Mouse (Mus musculus): ENCODE results near the gene Anks1b. TPM values are rescaled to one million over a fixed set of nuclear protein-coding genes. Genes with fewer than 3 reads are reported as not detected.

The Anks1b gene
- 1.2 and 1.5 TPM in 2 replicates for polyA plus RNA-seq (2014; fragmentation: Nextera tagmentation; extraction: Ambion mirVana)

GRCm38 (mm10) chr10:89873146-89873950, at the start of gene Anks1b:
Gene Anks1b, plus strand, starts transcription at chr10:89873509.
- peak within 1 kb of the TSS; percentile 45 for H3K4me3 ChIP-seq (ENCODE audit: low read depth, low read length)
- WGBS: 1% methylated on average over 45 of the region's 48 CpGs
- H3K36me3 ChIP-seq (ENCODE audit: control insufficient read depth, insufficient read depth, low read length): no peaks in the 10 kb centered on the region
- ATAC-seq (ENCODE audit: insufficient number of reproducible peaks, insufficient read depth, low FRiP score, low read depth): peak; percentile 79
- H3K4me1 ChIP-seq (ENCODE audit: control insufficient read depth, insufficient read depth, low read length): peaks cover 6% of the 10 kb centered on the region; the same call in 1 of the 2 replicates
- peaks cover 5% of the 10 kb centered on the region; the same call in 1 of the 2 replicates for H3K27me3 ChIP-seq (ENCODE audit: control insufficient read depth, insufficient read depth, low read length)
- no peak within 1 kb of the TSS for H3K9ac ChIP-seq (replicated peaks; ENCODE audit: low read depth, low read length)
- H3K4me2 ChIP-seq (replicated peaks; ENCODE audit: low read depth, low read length): peak within 1 kb of the TSS; percentile 96
- H3K9me3 ChIP-seq (ENCODE audit: control insufficient read depth, low read depth, low read length): no peaks in the 10 kb centered on the region
- H3K27ac ChIP-seq (ENCODE audit: low read length): no peak within 1 kb of the TSS

DNA sequence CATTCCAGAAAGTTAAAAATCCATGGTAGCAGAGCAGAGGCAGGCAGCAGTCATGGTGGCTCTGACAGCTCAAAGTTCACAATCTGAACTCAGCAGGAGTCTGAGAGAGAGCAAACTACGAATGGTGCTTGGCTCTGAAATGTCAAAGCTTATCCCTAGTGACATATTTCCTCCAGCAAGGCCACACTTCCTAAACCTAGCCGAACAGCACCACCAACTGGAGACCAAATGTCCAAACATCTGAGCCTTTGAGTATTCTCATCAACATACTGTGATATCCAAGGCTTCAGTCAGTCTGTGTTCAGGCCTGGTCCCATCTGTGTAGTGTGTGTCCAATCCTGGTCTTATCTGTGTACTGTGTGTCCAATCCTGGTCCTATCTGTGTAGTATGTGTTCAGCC, 49.4 kb upstream of the Anks1b start:
- Histone ChIP-seq H3K36me3 (ENCODE audit: control insufficient read depth, insufficient read depth, low read length) (no peaks in the 10 kb centered on the region; the same call in 1 of the 2 replicates), H3K4me3 (ENCODE audit: low read depth, low read length) (no peak overlapping the region), H3K9ac (replicated peaks; ENCODE audit: low read depth, low read length) (no peak overlapping the region), H3K4me2 (replicated peaks; ENCODE audit: low read depth, low read length) (no peak overlapping the region), H3K27ac (ENCODE audit: low read length) (no peak overlapping the region), H3K9me3 (ENCODE audit: control insufficient read depth, low read depth, low read length) (no peaks in the 10 kb centered on the region), H3K27me3 (ENCODE audit: control insufficient read depth, insufficient read depth, low read length) (no peaks in the 10 kb centered on the region), H3K4me1 (ENCODE audit: control insufficient read depth, insufficient read depth, low read length) (no peaks in the 10 kb centered on the region)
- 35% methylated on average over 2 of the region's 2 CpGs for WGBS
- ATAC-seq (ENCODE audit: insufficient number of reproducible peaks, insufficient read depth, low FRiP score, low read depth): no peak

GRCm38 (mm10) chr10:89826896-89827295, 46.4 kb upstream of the Anks1b start:
- Histone ChIP-seq H3K4me2 (replicated peaks; ENCODE audit: low read depth, low read length) (no peak overlapping the region), H3K9ac (replicated peaks; ENCODE audit: low read depth, low read length) (no peak overlapping the region), H3K9me3 (ENCODE audit: control insufficient read depth, low read depth, low read length) (no peaks in the 10 kb centered on the region), H3K36me3 (ENCODE audit: control insufficient read depth, insufficient read depth, low read length) (no peaks in the 10 kb centered on the region; the same call in 1 of the 2 replicates), H3K4me3 (ENCODE audit: low read depth, low read length) (no peak overlapping the region), H3K4me1 (ENCODE audit: control insufficient read depth, insufficient read depth, low read length) (no peaks in the 10 kb centered on the region), H3K27ac (ENCODE audit: low read length) (no peak overlapping the region), H3K27me3 (ENCODE audit: control insufficient read depth, insufficient read depth, low read length) (no peaks in the 10 kb centered on the region)
- no peak for ATAC-seq (ENCODE audit: insufficient number of reproducible peaks, insufficient read depth, low FRiP score, low read depth)
- 62% methylated on average over 3 of the region's 3 CpGs for WGBS

GRCm38 (mm10) chr10:89832334-89832733, 41.0 kb upstream of the Anks1b start:
- no peaks in the 10 kb centered on the region for H3K36me3 ChIP-seq (ENCODE audit: control insufficient read depth, insufficient read depth, low read length)
- no peaks in the 10 kb centered on the region for H3K4me1 ChIP-seq (ENCODE audit: control insufficient read depth, insufficient read depth, low read length)
- no peak overlapping the region for H3K4me2 ChIP-seq (replicated peaks; ENCODE audit: low read depth, low read length)
- no peak overlapping the region for H3K27ac ChIP-seq (ENCODE audit: low read length)
- 63% methylated on average over 4 of the region's 4 CpGs for WGBS
- no peak overlapping the region for H3K4me3 ChIP-seq (ENCODE audit: low read depth, low read length)
- no peaks in the 10 kb centered on the region for H3K27me3 ChIP-seq (ENCODE audit: control insufficient read depth, insufficient read depth, low read length)
- no peak for ATAC-seq (ENCODE audit: insufficient number of reproducible peaks, insufficient read depth, low FRiP score, low read depth)
- no peaks in the 10 kb centered on the region for H3K9me3 ChIP-seq (ENCODE audit: control insufficient read depth, low read depth, low read length)
- no peak overlapping the region for H3K9ac ChIP-seq (replicated peaks; ENCODE audit: low read depth, low read length)

DNA sequence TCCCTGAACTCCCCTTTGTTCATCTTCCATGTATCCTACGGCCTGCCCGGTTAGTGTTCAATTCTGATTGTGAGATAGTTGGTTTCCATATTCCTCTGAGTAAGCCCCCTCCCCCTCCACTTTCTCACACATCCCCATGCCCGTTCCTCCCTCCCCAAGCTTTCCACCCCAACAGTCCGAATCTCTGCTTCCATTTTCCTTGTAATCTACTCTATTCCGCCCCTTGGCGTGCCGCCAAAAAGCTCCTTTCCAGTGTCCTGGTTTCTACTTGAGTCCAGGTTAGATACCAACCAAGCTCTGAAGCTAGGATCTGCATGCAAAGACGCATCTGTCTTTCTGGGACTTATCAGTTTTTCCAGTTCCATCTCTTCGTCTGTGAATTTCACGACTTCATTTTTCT, 40.1 kb upstream of the Anks1b start:
- Histone ChIP-seq H3K4me1 (ENCODE audit: control insufficient read depth, insufficient read depth, low read length) (no peaks in the 10 kb centered on the region), H3K9ac (replicated peaks; ENCODE audit: low read depth, low read length) (no peak overlapping the region), H3K9me3 (ENCODE audit: control insufficient read depth, low read depth, low read length) (no peaks in the 10 kb centered on the region), H3K27ac (ENCODE audit: low read length) (no peak overlapping the region), H3K4me3 (ENCODE audit: low read depth, low read length) (no peak overlapping the region), H3K4me2 (replicated peaks; ENCODE audit: low read depth, low read length) (no peak overlapping the region), H3K36me3 (ENCODE audit: control insufficient read depth, insufficient read depth, low read length) (no peaks in the 10 kb centered on the region), H3K27me3 (ENCODE audit: control insufficient read depth, insufficient read depth, low read length) (no peaks in the 10 kb centered on the region)
- 77% methylated on average over 10 of the region's 10 CpGs for WGBS
- ATAC-seq (ENCODE audit: insufficient number of reproducible peaks, insufficient read depth, low FRiP score, low read depth): no peak

DNA sequence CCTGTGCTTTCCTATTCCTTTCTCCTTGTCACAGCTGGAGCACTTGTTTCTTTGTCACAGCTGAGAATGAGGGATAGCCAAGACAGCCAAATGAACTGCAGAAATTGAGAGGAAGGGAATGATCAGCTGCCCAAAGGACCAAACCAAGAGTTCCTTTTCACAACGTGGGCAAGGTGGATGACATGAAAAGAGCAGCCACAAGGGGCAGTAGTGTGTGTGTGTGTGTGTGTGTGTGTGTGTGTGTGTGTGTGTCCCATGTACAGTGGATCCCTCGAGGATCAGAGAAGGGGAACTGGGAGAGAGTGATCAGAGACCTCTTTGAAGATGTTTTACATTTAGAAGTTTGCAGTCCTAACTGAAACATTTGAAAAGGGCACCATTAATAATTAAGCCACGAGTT, 35.8 kb upstream of the Anks1b start:
- H3K4me1 ChIP-seq (ENCODE audit: control insufficient read depth, insufficient read depth, low read length): no peaks in the 10 kb centered on the region
- no peak overlapping the region for H3K4me2 ChIP-seq (replicated peaks; ENCODE audit: low read depth, low read length)
- H3K27ac ChIP-seq (ENCODE audit: low read length): no peak overlapping the region
- no peak overlapping the region for H3K4me3 ChIP-seq (ENCODE audit: low read depth, low read length)
- H3K36me3 ChIP-seq (ENCODE audit: control insufficient read depth, insufficient read depth, low read length): no peaks in the 10 kb centered on the region
- no peak for ATAC-seq (ENCODE audit: insufficient number of reproducible peaks, insufficient read depth, low FRiP score, low read depth)
- WGBS: 40% methylated on average over 3 of the region's 3 CpGs
- H3K9me3 ChIP-seq (ENCODE audit: control insufficient read depth, low read depth, low read length): no peaks in the 10 kb centered on the region
- H3K27me3 ChIP-seq (ENCODE audit: control insufficient read depth, insufficient read depth, low read length): no peaks in the 10 kb centered on the region
- H3K9ac ChIP-seq (replicated peaks; ENCODE audit: low read depth, low read length): no peak overlapping the region

GRCm38 (mm10) chr10:89838834-89839233, 34.5 kb upstream of the Anks1b start:
- 75% methylated on average over 3 of the region's 3 CpGs for whole genome bisulfite sequencing
- H3K4me1 ChIP-seq (ENCODE audit: control insufficient read depth, insufficient read depth, low read length): no peaks in the 10 kb centered on the region
- ATAC-seq (ENCODE audit: insufficient number of reproducible peaks, insufficient read depth, low FRiP score, low read depth): no peak

GRCm38 (mm10) chr10:89850951-89851350, 22.4 kb upstream of the Anks1b start:
- WGBS: 89% methylated on average over 6 of the region's 6 CpGs
- ATAC-seq (ENCODE audit: insufficient number of reproducible peaks, insufficient read depth, low FRiP score, low read depth): no peak
- Histone ChIP-seq H3K4me3 (ENCODE audit: low read depth, low read length) (no peak overlapping the region), H3K27ac (ENCODE audit: low read length) (no peak overlapping the region), H3K9me3 (ENCODE audit: control insufficient read depth, low read depth, low read length) (no peaks in the 10 kb centered on the region), H3K36me3 (ENCODE audit: control insufficient read depth, insufficient read depth, low read length) (no peaks in the 10 kb centered on the region), H3K4me2 (replicated peaks; ENCODE audit: low read depth, low read length) (no peak overlapping the region), H3K9ac (replicated peaks; ENCODE audit: low read depth, low read length) (no peak overlapping the region), H3K4me1 (ENCODE audit: control insufficient read depth, insufficient read depth, low read length) (no peaks in the 10 kb centered on the region), H3K27me3 (ENCODE audit: control insufficient read depth, insufficient read depth, low read length) (no peaks in the 10 kb centered on the region)

More at GRCm38 (mm10) chr10:89838834-89839233, 34.5 kb upstream of the Anks1b start:
- H3K4me3 ChIP-seq (ENCODE audit: low read depth, low read length): no peak overlapping the region
- H3K9ac ChIP-seq (replicated peaks; ENCODE audit: low read depth, low read length): no peak overlapping the region
- H3K27me3 ChIP-seq (ENCODE audit: control insufficient read depth, insufficient read depth, low read length): no peaks in the 10 kb centered on the region
- no peak overlapping the region for H3K4me2 ChIP-seq (replicated peaks; ENCODE audit: low read depth, low read length)
- no peaks in the 10 kb centered on the region for H3K9me3 ChIP-seq (ENCODE audit: control insufficient read depth, low read depth, low read length)
- no peaks in the 10 kb centered on the region for H3K36me3 ChIP-seq (ENCODE audit: control insufficient read depth, insufficient read depth, low read length)
- no peak overlapping the region for H3K27ac ChIP-seq (ENCODE audit: low read length)

Measured in stomach, embryonic 14.5 days (tissue).